Mouse (Mus musculus) left cerebral cortex, adult 8-10 months (tissue): Measurements from ENCODE around the gene Oxsr1. TPM values are rescaled to one million over a fixed set of nuclear protein-coding genes. Genes with fewer than 3 reads are reported as not detected.

Experiments
- DNase-seq, 2 experiments: peaks; one replicate each; pipeline ENCODE4 v3.0.0; 2022; ENCODE audit warnings: low spot score in 2 of 2
- total RNA-seq, 4 experiments: library from RNA; stranded (reverse); gene quantifications; 2 replicates each; pipeline ENCODE4 v1.2.4; 2022

The Oxsr1 gene
- total RNA-seq, 4 experiments from 2014 or later: 34.5 to 38.8 (median 35.4) TPM

- no peak for DNase-seq
Measured at GRCm38 (mm10) chr9:119338350-119338749, 16.1 kb upstream of the Oxsr1 start.

- DNase-seq: no peak
Measured at GRCm38 (mm10) chr9:119337842-119338241, 15.6 kb upstream of the Oxsr1 start.

GRCm38 (mm10) chr9:119335571-119335970 is 13.3 kb upstream of the Oxsr1 start:
- DNase-seq: no peak

- no peak for DNase-seq
Measured at GRCm38 (mm10) chr9:119334834-119335233, 12.6 kb upstream of the Oxsr1 start.

- peak in 1 of 2 experiments; percentile 54 for DNase-seq
Measured at GRCm38 (mm10) chr9:119334324-119334723, 12.1 kb upstream of the Oxsr1 start.

GRCm38 (mm10) chr9:119330186-119330963 is 8.1 kb upstream of the Oxsr1 start:
- no peak for DNase-seq

- no peak for DNase-seq
Measured at GRCm38 (mm10) chr9:119328488-119328887, 6.3 kb upstream of the Oxsr1 start.

- no peak for DNase-seq
Measured at GRCm38 (mm10) chr9:119324130-119324529, 1.9 kb upstream of the Oxsr1 start.

- DNase-seq: no peak
Measured at GRCm38 (mm10) chr9:119323260-119323645, 1.0 kb upstream of the Oxsr1 start.

- DNase-seq: peak in 1 of 2 experiments; percentile 46
Measured at GRCm38 (mm10) chr9:119321392-119322229, 616 bp downstream of the Oxsr1 start.

- DNase-seq: no peak
Measured at GRCm38 (mm10) chr9:119320946-119321345, 1.3 kb downstream of the Oxsr1 start.

- DNase-seq: no peak
Measured at GRCm38 (mm10) chr9:119320446-119320845, 1.8 kb downstream of the Oxsr1 start.

GRCm38 (mm10) chr9:119318891-119319290 is 3.3 kb downstream of the Oxsr1 start:
- no peak for DNase-seq

GRCm38 (mm10) chr9:119313096-119313495 is 9.1 kb downstream of the Oxsr1 start:
- DNase-seq: no peak

- DNase-seq: no peak
Measured at GRCm38 (mm10) chr9:119309067-119309466, 13.2 kb downstream of the Oxsr1 start.

- no peak for DNase-seq
Measured at GRCm38 (mm10) chr9:119305863-119306262, 16.4 kb downstream of the Oxsr1 start.

GRCm38 (mm10) chr9:119298563-119298962 is 23.7 kb downstream of the Oxsr1 start:
- DNase-seq: no peak

GRCm38 (mm10) chr9:119297696-119298095 is 24.5 kb downstream of the Oxsr1 start:
- no peak for DNase-seq

- no peak for DNase-seq
Measured at GRCm38 (mm10) chr9:119290791-119291190, 31.4 kb downstream of the Oxsr1 start.

- DNase-seq: no peak
Measured at GRCm38 (mm10) chr9:119280894-119281682, 41.1 kb downstream of the Oxsr1 start.

- DNase-seq: no peak
Measured at GRCm38 (mm10) chr9:119278031-119278430, 44.2 kb downstream of the Oxsr1 start.

- DNase-seq: no peak
Measured at GRCm38 (mm10) chr9:119276321-119276720, 45.9 kb downstream of the Oxsr1 start.
